Mouse (Mus musculus) small intestine, adult 2 months (tissue): ENCODE data around the gene Prlhr.

ENCODE experiments used
- CTCF ChIP-seq: fragments of 200-500 bp; IDR thresholded peaks from 2 replicates; pipeline ENCODE4 v1.5.1; 2012; ENCODE audit warnings: low read depth, mild to moderate bottlenecking, control low read depth, inconsistent platforms, low read length, moderate library complexity, mixed read lengths; ENCODE audit not compliant: insufficient replicate concordance, insufficient read length; ENCODE audit errors: extremely low read depth
- POLR2A ChIP-seq: fragments of 200-500 bp; IDR thresholded peaks from 2 replicates; pipeline ENCODE4 v1.6.1; 2012; ENCODE audit warnings: low read depth, mild to moderate bottlenecking, control low read depth, inconsistent platforms, low read length, moderate library complexity

DNA sequence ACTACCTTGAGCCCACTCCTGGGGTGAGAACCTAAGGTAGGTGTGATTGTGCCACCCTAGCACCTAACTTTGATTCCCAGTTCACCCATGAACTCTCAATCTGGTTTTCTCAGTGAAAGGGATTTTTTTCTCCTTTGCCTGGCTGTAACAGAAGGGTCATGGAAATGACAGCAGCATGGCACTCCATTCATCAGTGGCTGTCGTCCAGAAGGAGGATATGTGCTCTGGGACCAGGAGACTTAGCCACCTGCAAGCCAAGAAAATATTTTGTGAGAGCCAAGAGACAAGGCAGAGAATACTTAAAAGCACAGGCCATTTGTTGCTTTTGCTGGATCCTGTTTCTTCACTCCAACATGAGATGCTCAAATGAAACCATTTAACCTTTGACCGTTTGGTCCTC lies 6.6 kb downstream of the Prlhr start:
- TF ChIP-seq POLR2A = no peak
- TF ChIP-seq CTCF = no peak
